Comparison of ENCODE assay signal across 8 mouse cellular contexts in the genomic region with DNA sequence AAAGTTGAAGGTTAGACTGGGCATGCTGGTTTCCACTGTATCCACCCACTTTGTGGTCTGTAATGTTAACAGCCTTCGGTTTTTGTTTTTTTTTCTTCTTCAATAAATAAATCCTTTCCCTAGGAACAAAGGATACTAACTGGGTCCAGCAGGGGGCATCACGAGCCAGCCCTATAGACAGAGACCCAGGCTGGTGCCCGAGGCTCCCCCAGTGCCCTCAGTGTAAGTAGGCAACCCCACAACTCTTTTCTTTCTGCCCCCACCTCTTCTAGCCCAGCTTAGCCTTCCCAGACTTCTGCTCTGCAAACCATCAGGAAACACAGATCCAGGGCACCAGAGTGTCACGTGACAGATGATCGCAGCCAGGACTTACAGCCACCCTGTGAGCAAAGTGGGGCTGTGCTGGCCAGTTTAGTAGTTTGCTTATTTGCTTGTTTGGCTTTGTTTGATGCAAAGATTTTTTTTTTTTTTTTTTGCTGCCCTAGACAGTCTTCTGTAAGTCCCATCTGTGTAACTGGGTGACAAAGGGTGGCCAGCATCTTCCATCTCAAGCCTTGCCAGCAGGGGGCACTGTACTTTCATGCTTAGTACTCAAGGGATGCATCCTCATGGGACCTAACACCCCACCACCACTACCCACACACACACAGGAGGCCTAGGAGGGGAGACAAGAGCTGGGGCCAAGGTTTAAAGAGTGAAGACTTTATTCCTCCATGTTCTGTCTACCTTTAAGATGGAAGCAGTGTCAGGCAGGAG. TPM values are rescaled to one million over a fixed set of nuclear protein-coding genes. Genes with fewer than 3 reads are reported as not detected.
DNase-seq lines count a peak whose midpoint lies in the region; ATAC-seq and TF ChIP-seq lines count a peak whose summit lies in the region.

No protein-coding gene starts in this region.

- no peak overlapping the region for H3K27ac ChIP-seq in cerebellum, adult 2 months (ENCODE audit: insufficient read depth, low read length)
- H3K27ac ChIP-seq in thymus, adult 2 months (ENCODE audit: control insufficient read depth, insufficient read depth, low read length), result no peak overlapping the region

- no peaks in the 10 kb centered on the region for H3K36me3 ChIP-seq in thymus, adult 2 months (ENCODE audit: control insufficient read depth, insufficient read depth, low read length)

- no peak for ATAC-seq in cerebellum, adult (ENCODE audit: insufficient number of reproducible peaks, low FRiP score, low TSS enrichment)
- no peak for ATAC-seq in erythroid progenitor cell, adult 5-6 weeks (replicated peaks; ENCODE audit: low FRiP score, poor library complexity, severe bottlenecking)
- no peak for ATAC-seq in megakaryocyte, adult 5-6 weeks (ENCODE audit: poor library complexity, severe bottlenecking)

- TF ChIP-seq CTCF in cerebellum, adult 2 months (IDR thresholded peaks at IDR 0.05; ENCODE audit: borderline replicate concordance, insufficient read depth, low read depth, low read length), result peak; percentile 34; the same call in 1 of the 2 replicates
- no peak for TF ChIP-seq CTCF in thymus, adult 2 months (IDR thresholded peaks at IDR 0.05; ENCODE audit: borderline replicate concordance, control insufficient read depth, extremely low read depth, insufficient read depth, low read length, poor library complexity)

- no peaks in the 10 kb centered on the region for H3K27me3 ChIP-seq in cerebellum, adult 2 months (ENCODE audit: control insufficient read depth, insufficient read depth, low read length)
- no peaks in the 10 kb centered on the region for H3K27me3 ChIP-seq in thymus, adult 2 months (ENCODE audit: control insufficient read depth, insufficient read depth, low read length)

- H3K4me3 ChIP-seq in cerebellum, adult 2 months (replicated peaks; ENCODE audit: insufficient read depth, low read depth, low read length), result no peak overlapping the region
- H3K4me3 ChIP-seq in thymus, adult 2 months (ENCODE audit: control insufficient read depth, insufficient read depth, low read length), result no peak overlapping the region

- no peaks in the 10 kb centered on the region for H3K4me1 ChIP-seq in cerebellum, adult 2 months (ENCODE audit: control insufficient read depth, insufficient read depth, low read length)
- H3K4me1 ChIP-seq in thymus, adult 2 months (replicated peaks; ENCODE audit: control insufficient read depth, insufficient read depth, low read length), result no peaks in the 10 kb centered on the region

- 38% methylated on average over 5 of the region's 5 CpGs for WGBS in cerebellum, adult 2 months
- WGBS in thymus, adult 2 months, result 52% methylated on average over 5 of the region's 5 CpGs

- DNase-seq in cerebellum, adult 2 months, result no peak
- DNase-seq in thymus, adult 2 months, result peak; percentile 23
- no peak for DNase-seq in thymus, postnatal 0 days (ENCODE audit: low spot score)
- DNase-seq in kidney, postnatal 14 days, result peak; percentile 32
- no peak for DNase-seq in frontal cortex, postnatal 10 days (ENCODE audit: low spot score in 2 of 2)

- no peak for TF ChIP-seq POLR2A in cerebellum, adult 2 months (IDR thresholded peaks at IDR 0.05; ENCODE audit: borderline replicate concordance, insufficient read depth, low read length)
- TF ChIP-seq POLR2A in thymus, adult 2 months (IDR thresholded peaks at IDR 0.05; ENCODE audit: control insufficient read depth, extremely low read depth, insufficient read depth, low read length, poor library complexity), result no peak

RNA-seq across cellular contexts. Expression of gene Wfdc1, which starts 9.3 kb away (rescaled TPM):
- 18.9 and 19.3 TPM in 2 replicates for polyA plus RNA-seq in cerebellum, adult 2 months (2012; rRNA removed)
- polyA plus RNA-seq in thymus, adult 2 months (2012; rRNA removed), result 5.9 and 7.4 TPM in 2 replicates
- 0.91 and 0.99 TPM in 2 replicates for polyA plus RNA-seq in thymus, postnatal 0 days (2015; fragmentation: Nextera tagmentation; extraction: Ambion mirVana)
- not detected in 2 replicates for total RNA-seq in erythroid progenitor cell, adult 5-6 weeks (2015; ENCODE audit: low replicate concordance)
- not detected in 2 replicates for total RNA-seq in erythroid progenitor cell, adult 5-6 weeks (2017; ENCODE audit: low replicate concordance)
- not detected in 2 replicates for total RNA-seq in megakaryocyte, adult 5-6 weeks (2015)
- not detected in 2 replicates for total RNA-seq in megakaryocyte, adult 5-6 weeks (2017)

RNA-seq across cellular contexts. Expression of gene Kcng4, which starts 21.4 kb away (rescaled TPM):
- 92.6 and 99.0 TPM in 2 replicates for polyA plus RNA-seq in cerebellum, adult 2 months (2012; rRNA removed)
- polyA plus RNA-seq in thymus, adult 2 months (2012; rRNA removed), result 0.32 and 0.47 TPM in 2 replicates
- 0.04 and 0.07 TPM in 2 replicates for polyA plus RNA-seq in thymus, postnatal 0 days (2015; fragmentation: Nextera tagmentation; extraction: Ambion mirVana)
- total RNA-seq in erythroid progenitor cell, adult 5-6 weeks (2015; ENCODE audit: low replicate concordance), result not detected in 2 replicates
- not detected in 2 replicates for total RNA-seq in erythroid progenitor cell, adult 5-6 weeks (2017; ENCODE audit: low replicate concordance)
- total RNA-seq in megakaryocyte, adult 5-6 weeks (2015), result not detected in 2 replicates
- total RNA-seq in megakaryocyte, adult 5-6 weeks (2017), result not detected in 2 replicates

RNA-seq across cellular contexts. Expression of gene Atp2c2, which starts 42.9 kb away (rescaled TPM):
- 0.28 and 0.35 TPM in 2 replicates for polyA plus RNA-seq in cerebellum, adult 2 months (2012; rRNA removed)
- polyA plus RNA-seq in thymus, adult 2 months (2012; rRNA removed), result 0.16 and 0.19 TPM in 2 replicates
- polyA plus RNA-seq in thymus, postnatal 0 days (2015; fragmentation: Nextera tagmentation; extraction: Ambion mirVana), result 0.27 and 0.29 TPM in 2 replicates
- not detected in 2 replicates for total RNA-seq in erythroid progenitor cell, adult 5-6 weeks (2015; ENCODE audit: low replicate concordance)
- not detected in 2 replicates for total RNA-seq in erythroid progenitor cell, adult 5-6 weeks (2017; ENCODE audit: low replicate concordance)
- not detected in 2 replicates for total RNA-seq in megakaryocyte, adult 5-6 weeks (2015)
- not detected in 2 replicates for total RNA-seq in megakaryocyte, adult 5-6 weeks (2017)

RNA-seq across cellular contexts. Expression of gene Adad2, which starts 44.3 kb away (rescaled TPM):
- 0.11 TPM in 2 replicates for polyA plus RNA-seq in cerebellum, adult 2 months (2012; rRNA removed)
- polyA plus RNA-seq in thymus, adult 2 months (2012; rRNA removed), result 0.22 and 0.34 TPM in 2 replicates
- polyA plus RNA-seq in thymus, postnatal 0 days (2015; fragmentation: Nextera tagmentation; extraction: Ambion mirVana), result not detected in 2 replicates
- total RNA-seq in erythroid progenitor cell, adult 5-6 weeks (2015; ENCODE audit: low replicate concordance), result not detected in 2 replicates
- not detected in 2 replicates for total RNA-seq in erythroid progenitor cell, adult 5-6 weeks (2017; ENCODE audit: low replicate concordance)
- total RNA-seq in megakaryocyte, adult 5-6 weeks (2015), result not detected in 2 replicates
- total RNA-seq in megakaryocyte, adult 5-6 weeks (2017), result not detected in 2 replicates

RNA-seq across cellular contexts. Expression of gene Taf1c, which starts 51.9 kb away (rescaled TPM):
- 14.2 and 14.6 TPM in 2 replicates for polyA plus RNA-seq in cerebellum, adult 2 months (2012; rRNA removed)
- polyA plus RNA-seq in thymus, adult 2 months (2012; rRNA removed), result 109 and 112 TPM in 2 replicates
- 29.5 and 29.8 TPM in 2 replicates for polyA plus RNA-seq in thymus, postnatal 0 days (2015; fragmentation: Nextera tagmentation; extraction: Ambion mirVana)
- total RNA-seq in erythroid progenitor cell, adult 5-6 weeks (2015; ENCODE audit: low replicate concordance), result 2.5 and 4.3 TPM in 2 replicates
- 2.4 and 3.0 TPM in 2 replicates for total RNA-seq in erythroid progenitor cell, adult 5-6 weeks (2017; ENCODE audit: low replicate concordance)
- total RNA-seq in megakaryocyte, adult 5-6 weeks (2015), result 2.5 and 3.1 TPM in 2 replicates
- total RNA-seq in megakaryocyte, adult 5-6 weeks (2017), result 5.5 and 5.8 TPM in 2 replicates

Comparison
In these comparisons a context has a peak if more than half of its experiments do, and no peak if none do; other contexts are left out.
1. DNase-seq: peak in thymus, adult 2 months (single experiment) and kidney, postnatal 14 days (single experiment); none in cerebellum, adult 2 months (0 of 2), thymus, postnatal 0 days (single experiment) and frontal cortex, postnatal 10 days (0 of 2).
2. RNA of gene Kcng4, which starts 21.4 kb away (polyA plus RNA-seq): 92.6 to 99.0 TPM in cerebellum, adult 2 months; 0.32 to 0.47 TPM in thymus, adult 2 months and 0.04 to 0.07 TPM in thymus, postnatal 0 days; every median in the first group is over 10 times any median in the second.